Mouse (Mus musculus) activated CD4-positive, CD25-positive, alpha-beta regulatory T cell, adult 4 months (primary cell): ENCODE results near the gene Zbtb42. TPM values are rescaled to one million over a fixed set of nuclear protein-coding genes. Genes with fewer than 3 reads are reported as not detected.

Source experiments
- ATAC-seq: one replicate; pipeline ENCODE4 v1.8.0; 2017
- polyA plus RNA-seq, 2 experiments: library from polyadenylated mRNA; unstranded; fragments of 100-300 nt; shearing (Covaris generic); gene quantifications; one replicate each; pipeline ENCODE4 v1.2.1; 2017

The Zbtb42 gene
- polyA plus RNA-seq, 2 experiments from 2014 or later = 2.2 to 2.6 TPM

- ATAC-seq = no peak
These were observed 16.8 kb upstream of the Zbtb42 start for GRCm38 (mm10) chr12:112661851-112662250.

- no peak for ATAC-seq
These were observed 15.3 kb upstream of the Zbtb42 start for GRCm38 (mm10) chr12:112663303-112663702.

GRCm38 (mm10) chr12:112663716-112664115, 14.9 kb upstream of the Zbtb42 start:
- ATAC-seq = no peak

GRCm38 (mm10) chr12:112664124-112664523, 14.5 kb upstream of the Zbtb42 start:
- no peak for ATAC-seq

GRCm38 (mm10) chr12:112664656-112665055, 14.0 kb upstream of the Zbtb42 start:
- ATAC-seq = no peak

- no peak for ATAC-seq
These were observed 13.2 kb upstream of the Zbtb42 start for GRCm38 (mm10) chr12:112665445-112665844.

- no peak for ATAC-seq
These were observed 12.6 kb upstream of the Zbtb42 start for GRCm38 (mm10) chr12:112665881-112666544.

- no peak for ATAC-seq
These were observed 10.9 kb upstream of the Zbtb42 start for GRCm38 (mm10) chr12:112667619-112668297.

- no peak for ATAC-seq
These were observed 7.8 kb upstream of the Zbtb42 start for GRCm38 (mm10) chr12:112670718-112671393.

- no peak for ATAC-seq
These were observed 6.7 kb upstream of the Zbtb42 start for GRCm38 (mm10) chr12:112671891-112672290.

- ATAC-seq = no peak
These were observed 5.7 kb upstream of the Zbtb42 start for GRCm38 (mm10) chr12:112672744-112673575.

- peak; percentile 26 for ATAC-seq
These were observed 5.0 kb upstream of the Zbtb42 start for GRCm38 (mm10) chr12:112673576-112674091.

GRCm38 (mm10) chr12:112674132-112675011, 4.3 kb upstream of the Zbtb42 start, which contains the start of gene Akt1:
TSS of gene Akt1 (minus strand) at chr12:112674884.
- ATAC-seq = peak; percentile 41

GRCm38 (mm10) chr12:112675245-112676035, 3.2 kb upstream of the Zbtb42 start:
- peak; percentile 70 for ATAC-seq

GRCm38 (mm10) chr12:112677076-112677475, 1.6 kb upstream of the Zbtb42 start:
- no peak for ATAC-seq

GRCm38 (mm10) chr12:112677943-112678554, 579 bp upstream of the Zbtb42 start:
- no peak for ATAC-seq

- peak; percentile 45 for ATAC-seq
These were observed 684 bp downstream of the Zbtb42 start for GRCm38 (mm10) chr12:112679027-112679996.

- no peak for ATAC-seq
These were observed 4.7 kb downstream of the Zbtb42 start for GRCm38 (mm10) chr12:112683351-112683750.

GRCm38 (mm10) chr12:112688458-112688857, 9.8 kb downstream of the Zbtb42 start:
- peak; percentile 17 for ATAC-seq
